Mouse (Mus musculus) Patski (cell line): ENCODE measurements around the gene Fbxl8. TPM values are rescaled to one million over a fixed set of nuclear protein-coding genes. Genes with fewer than 3 reads are reported as not detected.
A peak's percentile ranks its signal among the peaks of the same experiment; 100 is the strongest.

Source experiments
- ATAC-seq: fragments of 100-300 bp; one replicate; pipeline ENCODE4 v1.8.0; 2021
- CTCF ChIA-PET: fragments of 350-600 bp; sonication (Branson Sonifier 250); formaldehyde crosslinking; loops from one replicate; lab custom pipeline; 2022; ENCODE audit warnings: inconsistent platforms; lab: Charles Lee
- POLR2A ChIA-PET: fragments of 350-600 bp; sonication (Branson Sonifier 250); formaldehyde crosslinking; loops from one replicate; lab custom pipeline; 2022; ENCODE audit warnings: antibody characterized with exemption, inconsistent platforms; lab: Charles Lee
- DNase-seq: peaks from one replicate; pipeline ENCODE4 v3.0.0-alpha.2; 2011; ENCODE audit warnings: low read depth, low spot score
- H3K27me3 ChIP-seq: fragments of 371-371 bp; one replicate; pipeline ENCODE4 v1.5.1; 2021
- CTCF ChIP-seq: fragments of 100-300 bp; IDR thresholded peaks from one replicate; pipeline ENCODE4 v1.5.1; 2021
- in situ Hi-C: fragments of 300-500 bp; cut with MboI; formaldehyde crosslinking; loops from 3 replicates; pipeline ENCODE4 v1.11.1; 2018; ENCODE audit warnings: low pct_unique_long_range_greater_than_20kb, mixed read lengths
- polyA plus RNA-seq: library from polyadenylated mRNA; unstranded; gene quantifications from one replicate; pipeline ENCODE4 v1.2.3, GENCODE M21; 2021

Fbxl8 gene
- polyA plus RNA-seq, 1 experiment from 2014 or later, result 12.6 TPM

DNA sequence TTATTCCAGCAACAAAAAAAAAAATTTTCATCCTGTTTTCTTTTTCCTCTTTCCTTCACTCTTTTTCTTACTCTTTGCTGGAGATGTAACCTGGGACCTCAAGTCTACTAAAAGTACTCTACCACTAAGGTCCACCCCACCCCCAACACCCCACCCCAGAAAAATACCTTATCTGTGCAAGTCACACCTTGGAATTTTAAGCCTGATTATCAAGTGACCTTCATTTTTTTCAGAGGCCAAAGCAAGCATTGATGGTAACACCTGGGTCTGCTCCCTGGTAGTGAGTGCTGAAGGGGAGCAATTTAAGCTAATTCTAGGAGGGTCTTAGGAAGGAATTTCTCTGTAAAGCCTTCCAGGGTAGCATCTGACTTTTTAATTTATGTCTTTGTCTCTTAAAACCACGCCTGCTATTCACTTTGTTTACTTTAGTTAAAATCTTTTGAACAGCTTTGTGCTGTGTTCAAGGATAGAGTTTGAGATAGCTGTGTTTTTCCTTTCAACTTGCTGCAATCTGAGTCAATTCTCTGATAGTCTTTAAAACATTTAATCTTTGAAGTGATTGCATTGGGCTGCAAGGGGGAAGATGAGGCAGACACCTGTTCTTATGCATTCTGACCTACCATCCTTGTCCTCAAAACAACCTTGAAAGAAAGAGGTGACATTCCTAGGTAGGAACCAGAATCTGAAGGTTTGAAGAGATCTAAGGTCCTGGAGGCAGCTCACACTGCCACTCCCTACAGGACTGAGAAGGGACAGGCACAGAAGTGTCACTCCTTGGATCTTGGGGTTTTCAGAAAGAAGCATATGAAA lies 31.1 kb upstream of the Fbxl8 start:
- DNase-seq (no peak), ATAC-seq (no peak)
- TF ChIP-seq CTCF, result no peak
- ChIA-PET CTCF (interaction anchor here (1.1 to 2.0 kb wide), 4 partner anchors 15 to 22 kb away, joined by 4 to 6 read pairs (median 4); partner anchors contain the start of gene B3gnt9), POLR2A (no interaction called here)
- in situ Hi-C loops, result no loop called here
- no peaks in the 10 kb centered on the region for H3K27me3 ChIP-seq

DNA sequence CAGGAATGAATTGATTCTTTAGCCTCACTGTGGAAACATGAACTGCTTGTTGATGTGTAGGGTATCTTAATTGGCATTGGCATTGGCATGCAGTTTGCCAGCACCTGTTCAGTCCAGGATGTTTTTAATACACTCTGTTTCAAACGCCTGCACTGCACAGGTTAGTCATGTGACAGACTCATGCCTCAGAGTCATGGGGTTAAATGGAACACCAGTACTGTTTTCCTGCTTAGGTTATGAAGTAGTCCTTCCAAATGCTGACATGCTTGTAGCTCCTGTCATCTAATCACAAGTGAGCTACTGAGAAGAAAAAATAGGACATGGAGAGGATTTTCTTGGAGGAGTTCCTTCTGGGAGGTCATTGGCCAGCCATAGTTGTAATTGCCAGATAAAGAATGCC lies 29.2 kb upstream of the Fbxl8 start:
- ChIA-PET POLR2A (no interaction called here), CTCF (interaction anchor here (1.0 kb wide), 1 partner anchor 12 kb away, joined by 3 read pairs; no protein-coding TSS in a partner anchor)
- DNase-seq (no peak), ATAC-seq (no peak)
- H3K27me3 ChIP-seq, result no peaks in the 10 kb centered on the region
- no peak for TF ChIP-seq CTCF
- in situ Hi-C loops, result no loop called here

DNA sequence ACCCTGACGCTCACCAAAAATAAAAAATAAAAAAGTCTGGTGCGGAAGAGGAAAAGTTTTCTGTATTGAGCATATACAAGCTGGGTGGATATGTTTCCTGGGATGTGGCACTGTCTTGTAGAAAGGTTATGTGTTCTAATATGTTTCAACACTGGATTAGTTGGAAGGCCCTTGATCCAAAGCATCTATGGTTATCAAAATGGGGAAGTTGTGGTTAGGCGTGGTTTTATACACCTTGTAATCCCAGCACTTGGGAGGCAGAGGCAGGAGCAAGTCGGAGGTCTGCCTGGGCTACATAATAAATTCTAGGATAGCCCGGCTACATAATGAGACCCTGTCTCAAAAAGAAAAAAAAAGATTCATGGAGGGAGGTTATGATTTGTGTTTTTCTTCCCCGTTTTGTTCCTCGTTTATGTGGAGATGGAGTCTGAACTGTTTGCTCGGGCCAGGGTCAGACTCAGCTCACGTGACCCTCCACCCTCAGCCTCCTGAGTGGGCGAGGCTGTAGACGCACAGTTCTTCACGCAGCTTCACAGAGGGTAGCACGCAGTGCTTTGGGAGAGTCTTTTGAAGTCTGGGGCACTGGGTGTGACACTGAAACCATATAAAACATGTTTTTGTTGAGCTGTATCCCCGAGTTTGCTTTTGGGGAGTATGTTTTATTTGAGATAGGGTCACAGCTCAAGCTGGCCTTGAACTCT lies 26.9 kb upstream of the Fbxl8 start:
- TF ChIP-seq CTCF, result no peak
- POLR2A ChIA-PET, result interaction anchor here (0.6 kb wide), 1 partner anchor 125 kb away, joined by 6 read pairs; no protein-coding TSS in a partner anchor
- DNase-seq (no peak), ATAC-seq (no peak)
- CTCF ChIA-PET, result interaction anchor here (1.0 to 1.3 kb wide), 3 partner anchors 8 to 53 kb away, joined by 3 read pairs; partner anchors contain the start of gene D230025D16Rik
- in situ Hi-C loops, result no loop called here
- H3K27me3 ChIP-seq, result no peaks in the 10 kb centered on the region

DNA sequence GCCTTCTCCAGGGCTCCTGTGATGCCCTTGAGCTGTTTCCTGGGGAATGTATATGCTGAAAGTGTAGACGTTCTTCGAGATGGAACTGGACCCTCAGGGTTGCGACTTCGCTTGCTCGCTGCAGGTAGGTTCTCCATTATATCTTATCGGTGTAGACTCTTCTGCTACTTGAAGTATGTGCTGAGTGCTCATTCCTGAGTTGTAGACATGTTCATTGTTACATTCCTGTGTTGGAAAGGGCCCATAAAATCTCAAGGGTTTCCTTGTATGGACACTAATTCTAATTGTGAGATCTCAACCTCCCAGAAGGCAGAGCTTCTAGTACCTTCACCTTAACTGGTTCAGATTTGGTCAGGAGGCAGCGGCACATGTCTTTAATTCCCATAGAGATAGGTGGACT lies 23.4 kb upstream of the Fbxl8 start:
- ATAC-seq (no peak), DNase-seq (no peak)
- no peak for TF ChIP-seq CTCF
- in situ Hi-C loops, result no loop called here
- POLR2A ChIA-PET, result no interaction called here
- no peaks in the 10 kb centered on the region for H3K27me3 ChIP-seq
- CTCF ChIA-PET, result interaction anchor here (1.2 to 2.3 kb wide), 3 partner anchors 10 to 39 kb away, joined by 3 to 6 read pairs (median 4); no protein-coding TSS in a partner anchor

DNA sequence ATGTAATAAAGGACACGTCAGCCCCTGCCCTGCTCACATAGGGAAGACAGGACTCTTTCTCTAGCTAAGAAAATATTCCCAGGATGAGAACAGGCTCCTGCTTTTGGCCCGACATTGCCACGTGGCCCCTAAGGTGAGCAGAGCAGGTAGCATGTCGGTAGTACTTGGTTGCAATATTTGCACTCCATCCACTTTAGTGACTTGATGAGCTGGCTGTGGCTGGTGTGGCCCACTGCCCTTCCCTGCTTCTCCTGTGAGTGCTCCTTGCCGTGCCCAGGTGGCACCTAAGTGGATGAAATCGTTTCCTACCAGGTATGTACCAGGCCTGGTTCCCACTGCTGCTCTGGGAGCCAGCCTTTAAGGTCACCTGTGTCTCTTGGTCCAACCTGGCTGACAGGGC lies 12.5 kb upstream of the Fbxl8 start:
- no peak for ATAC-seq
- DNase-seq, result no peak
- TF ChIP-seq CTCF, result no peak
- ChIA-PET POLR2A (no interaction called here), CTCF (interaction anchor here (1.9 kb wide), 1 partner anchor 20 kb away, joined by 5 read pairs; no protein-coding TSS in a partner anchor)
- in situ Hi-C loops, result no loop called here
- H3K27me3 ChIP-seq, result no peaks in the 10 kb centered on the region

DNA sequence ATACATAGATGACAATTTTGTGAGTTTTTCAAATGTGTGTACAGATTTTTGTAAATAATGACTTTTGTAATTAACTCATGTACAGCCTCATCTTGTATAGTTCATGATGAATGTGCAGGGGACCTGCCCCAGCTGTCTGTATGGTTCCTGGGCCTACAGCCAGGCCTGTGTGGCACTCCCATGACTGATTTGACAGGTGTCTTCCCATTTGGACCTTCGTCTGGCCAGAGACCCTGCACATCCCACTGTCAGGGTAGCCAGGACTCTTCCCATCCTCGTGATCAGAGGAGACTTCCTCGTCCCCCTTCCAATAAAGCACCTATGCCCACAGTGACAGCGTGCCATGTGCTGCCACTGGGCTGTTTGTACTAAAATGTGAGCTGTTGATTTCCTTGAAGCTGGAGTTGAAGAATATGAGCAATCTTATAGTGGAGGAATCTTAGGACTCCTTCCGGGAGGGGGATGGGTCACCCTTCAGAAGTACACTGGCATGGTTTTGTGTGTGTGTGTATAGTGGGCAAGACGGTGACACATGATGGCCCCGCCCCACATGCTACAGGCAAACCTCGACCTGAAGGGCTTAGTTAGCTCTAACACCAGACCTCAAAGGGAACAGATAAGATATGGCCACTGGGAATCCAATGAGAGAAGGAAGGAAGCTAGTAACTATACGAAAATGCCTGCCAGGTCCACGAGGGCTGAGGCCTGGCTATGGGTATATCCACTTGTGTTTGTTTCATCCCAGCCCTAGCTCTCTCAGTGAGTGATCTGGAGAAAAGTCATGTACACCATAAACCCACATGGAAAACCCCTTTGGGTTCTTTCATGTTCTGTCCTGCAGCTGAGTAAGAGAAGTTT lies 11.5 kb upstream of the Fbxl8 start:
- ATAC-seq (no peak), DNase-seq (no peak)
- no peak for TF ChIP-seq CTCF
- ChIA-PET POLR2A (no interaction called here), CTCF (interaction anchor here (0.8 to 1.9 kb wide), 4 partner anchors 12 to 118 kb away, joined by 3 to 5 read pairs (median 4); no protein-coding TSS in a partner anchor)
- in situ Hi-C loops, result no loop called here
- H3K27me3 ChIP-seq, result no peaks in the 10 kb centered on the region

DNA sequence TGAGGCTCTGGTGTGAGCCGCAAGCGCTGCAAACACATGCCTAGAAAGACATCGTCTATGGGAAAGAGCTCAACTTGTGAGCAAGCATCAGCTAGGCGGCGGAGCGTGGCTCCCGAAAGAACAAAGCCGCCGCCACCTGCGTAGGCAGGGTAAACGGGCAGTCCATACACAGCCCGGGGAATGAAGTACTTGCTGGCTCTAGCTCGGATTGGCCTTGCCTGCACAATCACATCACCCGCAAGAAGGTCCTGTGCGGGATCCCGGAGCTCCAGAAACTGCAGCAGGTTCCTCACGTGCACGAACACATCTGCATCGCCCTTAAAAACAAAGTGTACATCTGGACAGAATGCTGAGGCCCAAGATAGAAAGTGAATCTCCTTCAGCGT lies 10.7 kb upstream of the Fbxl8 start:
- ChIA-PET POLR2A (no interaction called here), CTCF (interaction anchor here (0.8 to 1.9 kb wide), 4 partner anchors 12 to 117 kb away, joined by 3 to 5 read pairs (median 4); no protein-coding TSS in a partner anchor)
- H3K27me3 ChIP-seq, result no peaks in the 10 kb centered on the region
- TF ChIP-seq CTCF, result no peak
- DNase-seq (no peak), ATAC-seq (no peak)
- in situ Hi-C loops, result no loop called here

DNA sequence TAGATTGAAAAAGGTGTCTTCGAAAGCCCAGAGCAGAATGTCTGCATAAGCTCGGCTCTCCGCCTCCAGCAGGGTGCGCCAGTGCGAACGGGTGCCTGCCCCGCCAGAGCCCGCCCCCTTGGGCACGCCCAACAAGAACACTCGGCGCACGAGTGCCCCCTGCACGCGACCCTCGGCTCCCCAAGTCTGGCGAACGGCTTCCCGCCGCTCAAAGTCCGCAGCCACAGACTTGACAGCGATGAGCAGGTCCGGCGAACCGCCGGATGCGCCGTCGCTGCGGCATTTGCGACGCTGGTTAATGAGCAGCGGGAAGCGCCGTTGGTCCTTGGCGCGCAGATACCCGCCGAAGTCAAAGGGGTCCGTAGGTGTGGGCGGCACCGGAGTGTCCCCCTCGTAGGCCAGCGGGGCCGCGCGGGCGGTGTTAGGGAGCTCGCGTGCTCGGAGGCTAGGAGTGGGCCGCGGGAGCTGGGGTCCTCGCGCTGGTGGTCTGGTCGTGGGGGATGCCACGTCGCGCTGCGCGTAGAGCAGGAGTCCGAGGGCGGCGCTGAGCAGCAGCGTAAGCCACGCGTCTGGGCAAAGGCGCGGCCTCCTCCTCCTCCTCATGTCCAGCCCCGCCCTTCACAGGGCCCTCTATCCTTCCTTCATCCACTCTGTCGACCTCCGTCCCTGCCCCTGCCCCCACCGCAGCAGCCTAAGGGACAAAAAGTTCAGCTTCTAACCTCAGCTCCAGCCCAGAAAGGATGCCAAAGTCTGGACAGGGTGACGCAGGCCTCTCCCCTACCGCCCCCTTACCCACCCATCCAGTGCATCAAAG lies 10.1 kb upstream of the Fbxl8 start:
- CTCF ChIA-PET, result interaction anchor here (0.8 to 1.4 kb wide), 4 partner anchors 11 to 116 kb away, joined by 3 to 5 read pairs (median 4); no protein-coding TSS in a partner anchor
- in situ Hi-C loops, result no loop called here
- no peaks in the 10 kb centered on the region for H3K27me3 ChIP-seq
- ATAC-seq (peak; percentile 67), DNase-seq (no peak)
- TF ChIP-seq CTCF, result no peak
- POLR2A ChIA-PET, result interaction anchor here (0.8 kb wide), 1 partner anchor 10 kb away, joined by 3 read pairs; the partner anchor contains the start of genes Fbxl8 and Tradd

DNA sequence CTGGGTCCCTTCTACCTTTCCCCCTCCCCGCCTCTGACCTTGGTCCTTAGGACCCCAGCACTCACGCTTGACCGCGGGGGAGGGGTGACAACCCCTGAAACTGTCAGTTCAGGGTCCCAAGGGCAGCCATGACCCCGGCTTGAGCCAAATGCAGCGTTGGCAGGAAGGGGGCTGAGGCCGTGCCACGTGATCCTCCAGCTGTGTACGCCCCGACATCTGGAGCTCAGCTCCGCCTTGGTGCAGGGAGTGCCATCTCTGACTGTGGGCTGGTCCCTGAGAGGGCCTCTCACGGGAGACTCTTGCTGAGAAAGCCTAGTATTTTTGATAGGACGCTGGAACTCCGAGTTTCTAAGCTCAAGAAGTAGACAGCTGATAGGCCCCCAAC lies 9.5 kb upstream of the Fbxl8 start, which contains the start of gene B3gnt9:
TSS of gene B3gnt9 (minus strand) at position 188 of the 385 bp plus-strand sequence.
- CTCF ChIA-PET, result interaction anchor here (0.7 to 1.3 kb wide), 3 partner anchors 10 to 117 kb away, joined by 3 to 4 read pairs (median 3); partner anchors contain the start of genes Fbxl8 and Tradd
- in situ Hi-C loops, result no loop called here
- POLR2A ChIA-PET, result interaction anchor here (0.8 kb wide), 1 partner anchor 10 kb away, joined by 3 read pairs; the partner anchor contains the start of genes Fbxl8 and Tradd
- TF ChIP-seq CTCF, result no peak
- no peak for DNase-seq
- no peaks in the 10 kb centered on the region for H3K27me3 ChIP-seq
- ATAC-seq, result no peak
